Mouse (Mus musculus): ENCODE results near the gene Ccdc136.
"Not testable (repeated sequence)": the region's sequence is repeated elsewhere in the genome, so short reads cannot be mapped to it uniquely, and the experiment has no call there.

The Ccdc136 gene

GRCm38 (mm10) chr6:29395910-29396713 lies at the start of gene Ccdc136:
TSS of gene Ccdc136 (plus strand) at chr6:29396309.
- DNase-seq (ENCODE audit: low read depth, low spot score), result peak; percentile 34

- not testable (repeated sequence) for DNase-seq (ENCODE audit: low read depth, low spot score)
Observed at GRCm38 (mm10) chr6:29346512-29346911, 49.6 kb upstream of the Ccdc136 start.

- DNase-seq (ENCODE audit: low read depth, low spot score), result no peak
Observed at GRCm38 (mm10) chr6:29347189-29347588, 48.9 kb upstream of the Ccdc136 start.

GRCm38 (mm10) chr6:29347665-29348370 lies 48.3 kb upstream of the Ccdc136 start, which contains the start of gene Calu:
TSS of gene Calu (plus strand) at chr6:29348069.
- DNase-seq (ENCODE audit: low read depth, low spot score), result peak; percentile 96

GRCm38 (mm10) chr6:29348371-29348724 lies 47.8 kb upstream of the Ccdc136 start:
- DNase-seq (ENCODE audit: low read depth, low spot score), result no peak

GRCm38 (mm10) chr6:29351613-29352012 lies 44.5 kb upstream of the Ccdc136 start:
- DNase-seq (ENCODE audit: low read depth, low spot score), result no peak

GRCm38 (mm10) chr6:29352816-29353215 lies 43.3 kb upstream of the Ccdc136 start:
- DNase-seq (ENCODE audit: low read depth, low spot score), result no peak

GRCm38 (mm10) chr6:29359386-29359785 lies 36.7 kb upstream of the Ccdc136 start:
- no peak for DNase-seq (ENCODE audit: low read depth, low spot score)

- DNase-seq (ENCODE audit: low read depth, low spot score), result no peak
Observed at GRCm38 (mm10) chr6:29360211-29360610, 35.9 kb upstream of the Ccdc136 start.

- DNase-seq (ENCODE audit: low read depth, low spot score), result no peak
Observed at GRCm38 (mm10) chr6:29362246-29363128, 33.6 kb upstream of the Ccdc136 start.

GRCm38 (mm10) chr6:29363129-29363515 lies 33.0 kb upstream of the Ccdc136 start:
- DNase-seq (ENCODE audit: low read depth, low spot score), result no peak

GRCm38 (mm10) chr6:29365277-29365676 lies 30.8 kb upstream of the Ccdc136 start:
- no peak for DNase-seq (ENCODE audit: low read depth, low spot score)

GRCm38 (mm10) chr6:29377386-29377785 lies 18.7 kb upstream of the Ccdc136 start:
- DNase-seq (ENCODE audit: low read depth, low spot score), result no peak

- no peak for DNase-seq (ENCODE audit: low read depth, low spot score)
Observed at GRCm38 (mm10) chr6:29378678-29379077, 17.4 kb upstream of the Ccdc136 start.

- DNase-seq (ENCODE audit: low read depth, low spot score), result no peak
Observed at GRCm38 (mm10) chr6:29379954-29380353, 16.2 kb upstream of the Ccdc136 start.

GRCm38 (mm10) chr6:29382442-29382841 lies 13.7 kb upstream of the Ccdc136 start:
- DNase-seq (ENCODE audit: low read depth, low spot score), result no peak

GRCm38 (mm10) chr6:29388052-29388518 lies 8.0 kb upstream of the Ccdc136 start, which contains the start of gene Opn1sw:
TSS of gene Opn1sw (minus strand) at chr6:29388468.
- no peak for DNase-seq (ENCODE audit: low read depth, low spot score)

GRCm38 (mm10) chr6:29388606-29389080 lies 7.5 kb upstream of the Ccdc136 start:
- DNase-seq (ENCODE audit: low read depth, low spot score), result no peak

- no peak for DNase-seq (ENCODE audit: low read depth, low spot score)
Observed at GRCm38 (mm10) chr6:29389425-29389824, 6.7 kb upstream of the Ccdc136 start.

GRCm38 (mm10) chr6:29390500-29390899 lies 5.6 kb upstream of the Ccdc136 start:
- DNase-seq (ENCODE audit: low read depth, low spot score), result not testable (repeated sequence)

- not testable (repeated sequence) for DNase-seq (ENCODE audit: low read depth, low spot score)
Observed at GRCm38 (mm10) chr6:29391241-29391640, 4.9 kb upstream of the Ccdc136 start.

Data from retina, adult 2 months (tissue).